Mouse (Mus musculus) kidney, embryonic 15.5 days (tissue): ENCODE data around the gene Gm26558. TPM values are rescaled to one million over a fixed set of nuclear protein-coding genes. Genes with fewer than 3 reads are reported as not detected.

Experiments used
- ATAC-seq: fragments of 200-750 bp; cut with Nextera tagmentation; replicated peaks from 2 replicates; pipeline ENCODE4 v1.8.0; 2017; ENCODE audit warnings: moderate TSS enrichment; ENCODE audit not compliant: low FRiP score
- H3K27ac ChIP-seq: fragments of 300-500 bp; sonication (generic); 2 replicates; pipeline ENCODE4 v1.5.1; 2015; ENCODE audit warnings: mild to moderate bottlenecking, inconsistent platforms
- H3K27me3 ChIP-seq: fragments of 300-500 bp; sonication (generic); 2 replicates; pipeline ENCODE4 v1.6.1; 2015; ENCODE audit warnings: inconsistent platforms
- H3K36me3 ChIP-seq: fragments of 300-500 bp; sonication (generic); 2 replicates; pipeline ENCODE4 v1.6.1; 2015; ENCODE audit warnings: inconsistent platforms
- H3K4me1 ChIP-seq: fragments of 300-500 bp; sonication (generic); 2 replicates; pipeline ENCODE4 v1.6.1; 2015; ENCODE audit warnings: inconsistent platforms
- H3K4me2 ChIP-seq: fragments of 300-500 bp; sonication (generic); 2 replicates; pipeline ENCODE4 v1.6.1; 2015; ENCODE audit warnings: moderate library complexity, mild to moderate bottlenecking, inconsistent platforms
- H3K4me3 ChIP-seq: fragments of 300-500 bp; sonication (generic); replicated peaks from 2 replicates; pipeline ENCODE4 v1.5.1; 2015; ENCODE audit warnings: mild to moderate bottlenecking, inconsistent platforms
- H3K9ac ChIP-seq: fragments of 300-500 bp; sonication (generic); 2 replicates; pipeline ENCODE4 v1.6.1; 2015; ENCODE audit warnings: mild to moderate bottlenecking, inconsistent platforms
- H3K9me3 ChIP-seq: fragments of 300-500 bp; sonication (generic); replicated peaks from 2 replicates; pipeline ENCODE4 v1.6.1; 2016; ENCODE audit warnings: inconsistent platforms
- WGBS: fragments of 180-500 bp; shearing (Covaris S2); methylation state at CpG from one replicate; pipeline ENCODE4 v1.1.7; 2015; ENCODE audit warnings: mixed read lengths; 5-methylcytosine and 5-hydroxymethylcytosine counted together
- polyA plus RNA-seq: library from polyadenylated mRNA; unstranded; fragments of >200 nt; fragmentation: Nextera tagmentation; extraction: Ambion mirVana; gene quantifications from 2 replicates; pipeline ENCODE4 v1.2.1, GENCODE M21; 2015

The Gm26558 gene
- polyA plus RNA-seq, result 3.6 and 4.8 TPM in 2 replicates

DNA sequence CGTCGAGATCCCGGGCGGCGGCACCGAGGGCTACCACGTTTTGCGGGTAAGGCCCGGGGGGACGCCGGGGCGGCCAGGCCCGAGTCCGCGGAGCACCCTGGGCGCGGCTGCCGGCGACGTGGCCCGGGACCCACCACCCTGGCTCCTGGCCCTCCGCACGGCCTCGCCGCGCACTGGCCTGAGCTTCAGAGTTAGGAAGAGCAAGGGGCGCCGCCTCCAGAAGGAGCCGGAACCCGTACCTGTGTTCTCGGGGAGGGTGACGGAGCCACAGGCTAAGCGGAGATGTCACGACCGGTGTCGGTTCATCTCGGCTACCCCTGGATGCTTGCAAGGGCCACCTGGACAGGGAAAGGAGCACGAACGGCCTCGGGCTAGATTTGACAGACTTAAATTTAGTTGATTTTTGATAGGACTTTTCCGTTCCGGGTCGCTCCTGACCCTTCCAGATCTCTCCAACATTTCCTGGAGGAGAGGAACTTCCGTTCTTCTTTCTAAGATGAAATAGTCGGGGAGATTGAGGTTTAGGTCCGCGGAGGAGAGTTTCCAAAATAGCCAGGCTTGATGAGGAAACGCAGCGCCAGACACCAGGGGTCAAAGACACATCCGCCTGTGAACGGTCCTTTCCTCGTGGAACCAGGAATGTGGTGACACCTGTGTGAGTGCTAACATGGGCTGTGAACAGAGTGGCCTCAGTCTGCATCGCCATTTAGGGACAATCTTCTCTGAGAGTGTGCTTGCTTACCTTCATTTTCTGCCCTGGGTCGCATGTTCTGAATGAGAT, at the start of gene Gm26558:
Gene Gm26558, minus strand, starts transcription at position 394 of the 781 bp plus-strand sequence.
- H3K9ac ChIP-seq, result peak within 1 kb of the TSS; percentile 91
- no peaks in the 10 kb centered on the region for H3K27me3 ChIP-seq
- H3K4me3 ChIP-seq, result peak within 1 kb of the TSS; percentile 88
- ATAC-seq, result peak; percentile 85
- under 1% methylated on average over 54 of the region's 54 CpGs for WGBS
- peaks cover 20% of the 10 kb centered on the region for H3K4me1 ChIP-seq
- no peaks in the 10 kb centered on the region for H3K9me3 ChIP-seq
- peak within 1 kb of the TSS; percentile 92 for H3K27ac ChIP-seq
- H3K4me2 ChIP-seq, result peak within 1 kb of the TSS; percentile 79
- H3K36me3 ChIP-seq, result peaks cover 21% of the 10 kb centered on the region

- ATAC-seq, result no peak
- Histone ChIP-seq H3K4me3 (no peak overlapping the region), H3K36me3 (peaks cover 56% of the 10 kb centered on the region), H3K4me1 (no peaks in the 10 kb centered on the region), H3K9ac (no peak overlapping the region), H3K27ac (no peak overlapping the region), H3K9me3 (no peaks in the 10 kb centered on the region), H3K27me3 (no peaks in the 10 kb centered on the region), H3K4me2 (no peak overlapping the region)
- WGBS, result 96% methylated on average over 4 of the region's 4 CpGs
These were observed 49.0 kb upstream of the Gm26558 start for GRCm38 (mm10) chr2:70710878-70711277.

- no peaks in the 10 kb centered on the region for H3K4me1 ChIP-seq
- WGBS, result 93% methylated on average over 7 of the region's 7 CpGs
- ATAC-seq, result no peak
- H3K4me3 ChIP-seq, result no peak overlapping the region
- H3K36me3 ChIP-seq, result peaks cover 50% of the 10 kb centered on the region
- no peak overlapping the region for H3K9ac ChIP-seq
- no peak overlapping the region for H3K27ac ChIP-seq
- H3K9me3 ChIP-seq, result no peaks in the 10 kb centered on the region
- H3K4me2 ChIP-seq, result no peak overlapping the region
- H3K27me3 ChIP-seq, result no peaks in the 10 kb centered on the region
These were observed 48.3 kb upstream of the Gm26558 start for GRCm38 (mm10) chr2:70710236-70710635.

- H3K9ac ChIP-seq, result no peak overlapping the region
- no peak overlapping the region for H3K4me2 ChIP-seq
- WGBS, result 68% methylated on average over 13 of the region's 13 CpGs
- no peak for ATAC-seq
- no peak overlapping the region for H3K27ac ChIP-seq
- H3K27me3 ChIP-seq, result no peaks in the 10 kb centered on the region
- no peaks in the 10 kb centered on the region for H3K9me3 ChIP-seq
- H3K4me1 ChIP-seq, result peaks cover 6% of the 10 kb centered on the region
- peaks cover 40% of the 10 kb centered on the region for H3K36me3 ChIP-seq
- no peak overlapping the region for H3K4me3 ChIP-seq
These were observed 47.2 kb upstream of the Gm26558 start for GRCm38 (mm10) chr2:70708986-70709730.

- Histone ChIP-seq H3K9ac (no peak overlapping the region), H3K4me3 (no peak overlapping the region), H3K9me3 (no peaks in the 10 kb centered on the region), H3K36me3 (0 out of 2 replicates have a peak, but pooled peaks cover 4% of the 10 kb centered on the region), H3K27me3 (no peaks in the 10 kb centered on the region), H3K4me2 (no peak overlapping the region), H3K4me1 (peaks cover 11% of the 10 kb centered on the region), H3K27ac (no peak overlapping the region)
- ATAC-seq, result no peak
- WGBS, result 46% methylated on average over 4 of the region's 5 CpGs
These were observed 40.5 kb upstream of the Gm26558 start for GRCm38 (mm10) chr2:70702403-70702802.

DNA sequence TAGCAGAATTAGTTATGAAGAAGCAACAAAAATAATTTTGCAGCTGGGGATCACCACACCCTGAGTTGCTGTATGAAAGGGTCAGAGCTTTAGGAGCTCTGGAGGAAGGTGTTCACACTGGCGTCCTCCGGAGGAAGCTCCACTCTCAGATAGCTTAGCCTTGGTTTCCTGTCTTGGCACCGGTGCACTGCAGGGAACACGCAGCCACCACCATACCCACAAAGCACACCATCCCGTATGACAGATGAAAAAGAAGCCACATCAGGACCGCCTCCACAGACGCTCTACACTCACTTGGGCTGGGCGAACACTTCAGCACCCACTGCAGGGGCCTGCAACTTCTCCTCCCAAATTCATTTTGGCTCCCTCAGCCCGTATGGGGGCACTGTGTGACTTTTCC, 39.7 kb upstream of the Gm26558 start:
- Histone ChIP-seq H3K36me3 (0 out of 2 replicates have a peak, but pooled peaks cover 4% of the 10 kb centered on the region), H3K4me1 (peaks cover 11% of the 10 kb centered on the region), H3K9me3 (no peaks in the 10 kb centered on the region), H3K4me3 (no peak overlapping the region), H3K27me3 (no peaks in the 10 kb centered on the region), H3K27ac (no peak overlapping the region), H3K4me2 (no peak overlapping the region), H3K9ac (no peak overlapping the region)
- ATAC-seq, result no peak
- WGBS, result 65% methylated on average over 9 of the region's 9 CpGs

- Histone ChIP-seq H3K4me2 (no peak overlapping the region), H3K4me1 (peaks cover 11% of the 10 kb centered on the region), H3K27me3 (no peaks in the 10 kb centered on the region), H3K9ac (no peak overlapping the region), H3K4me3 (no peak overlapping the region), H3K36me3 (0 out of 2 replicates have a peak, but pooled peaks cover 4% of the 10 kb centered on the region), H3K9me3 (no peaks in the 10 kb centered on the region), H3K27ac (no peak overlapping the region)
- WGBS, result 90% methylated on average over 3 of the region's 3 CpGs
- ATAC-seq, result no peak
These were observed 38.9 kb upstream of the Gm26558 start for GRCm38 (mm10) chr2:70700851-70701250.

GRCm38 (mm10) chr2:70695712-70696111, 33.8 kb upstream of the Gm26558 start:
- H3K4me1 ChIP-seq, result no peaks in the 10 kb centered on the region
- 87% methylated on average over 10 of the region's 10 CpGs for WGBS
- H3K27ac ChIP-seq, result no peak overlapping the region
- no peak overlapping the region for H3K4me2 ChIP-seq
- H3K36me3 ChIP-seq, result peaks cover 33% of the 10 kb centered on the region
- no peak overlapping the region for H3K4me3 ChIP-seq
- H3K27me3 ChIP-seq, result no peaks in the 10 kb centered on the region
- no peaks in the 10 kb centered on the region for H3K9me3 ChIP-seq
- H3K9ac ChIP-seq, result no peak overlapping the region
- no peak for ATAC-seq

- 0 out of 2 replicates have a peak, but pooled peaks have one; percentile 12 for ATAC-seq
- H3K27ac ChIP-seq, result no peak overlapping the region
- no peak overlapping the region for H3K9ac ChIP-seq
- no peaks in the 10 kb centered on the region for H3K27me3 ChIP-seq
- H3K36me3 ChIP-seq, result peaks cover 84% of the 10 kb centered on the region
- H3K4me3 ChIP-seq, result no peak overlapping the region
- WGBS, result 78% methylated on average over 11 of the region's 11 CpGs
- H3K4me1 ChIP-seq, result no peaks in the 10 kb centered on the region
- no peaks in the 10 kb centered on the region for H3K9me3 ChIP-seq
- H3K4me2 ChIP-seq, result no peak overlapping the region
These were observed 28.3 kb upstream of the Gm26558 start for GRCm38 (mm10) chr2:70690195-70690594.

- 94% methylated on average over 21 of the region's 21 CpGs for WGBS
- H3K9me3 ChIP-seq, result no peaks in the 10 kb centered on the region
- no peak overlapping the region for H3K4me3 ChIP-seq
- H3K27ac ChIP-seq, result no peak overlapping the region
- no peak overlapping the region for H3K4me2 ChIP-seq
- H3K9ac ChIP-seq, result no peak overlapping the region
- ATAC-seq, result no peak
- H3K27me3 ChIP-seq, result no peaks in the 10 kb centered on the region
- H3K36me3 ChIP-seq, result peaks cover 98% of the 10 kb centered on the region
- H3K4me1 ChIP-seq, result no peaks in the 10 kb centered on the region
These were observed 26.7 kb upstream of the Gm26558 start for GRCm38 (mm10) chr2:70688454-70689078.

- no peak overlapping the region for H3K27ac ChIP-seq
- no peak overlapping the region for H3K9ac ChIP-seq
- no peaks in the 10 kb centered on the region for H3K27me3 ChIP-seq
- H3K4me1 ChIP-seq, result no peaks in the 10 kb centered on the region
- no peak overlapping the region for H3K4me3 ChIP-seq
- peaks cover 95% of the 10 kb centered on the region for H3K36me3 ChIP-seq
- 71% methylated on average over 2 of the region's 2 CpGs for WGBS
- no peaks in the 10 kb centered on the region for H3K9me3 ChIP-seq
- no peak overlapping the region for H3K4me2 ChIP-seq
- ATAC-seq, result no peak
These were observed 20.4 kb upstream of the Gm26558 start for GRCm38 (mm10) chr2:70682324-70682723.
